Mouse (Mus musculus): ENCODE measurements at regions not wholly inside any gene's neighbourhood (a gene's known extent, or its start where the extent isn't known, plus 50 kb on each side); places are given as distances from the start of the nearest gene placed in this dataset. TPM values are rescaled to one million over a fixed set of nuclear protein-coding genes. Genes with fewer than 3 reads are reported as not detected.

DNA sequence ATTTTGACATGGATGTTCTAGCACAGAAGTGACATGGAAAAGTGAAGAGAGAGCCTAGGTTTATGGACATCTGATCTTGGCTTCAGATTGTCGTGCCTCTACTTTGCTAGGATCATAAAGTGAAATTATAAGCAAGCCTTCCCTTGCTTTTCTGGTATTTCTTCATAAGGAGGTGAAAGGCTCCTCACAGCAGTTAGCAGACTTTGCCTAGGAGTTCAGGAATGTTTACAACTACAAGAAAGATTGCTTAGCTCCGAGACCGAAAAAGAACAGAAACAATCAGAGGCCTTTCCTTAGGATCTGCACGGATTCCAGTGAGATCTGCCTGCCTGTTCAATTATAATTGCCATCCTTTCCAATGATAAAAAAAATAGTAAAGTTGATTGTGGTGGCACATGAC is 67.8 kb upstream of the Marcks start:
- no peaks in the 10 kb centered on the region for H3K4me1 ChIP-seq (ENCODE audit: control insufficient read depth, insufficient read depth, low read length)
- H3K36me3 ChIP-seq (ENCODE audit: control insufficient read depth, insufficient read depth, low read length), result no peaks in the 10 kb centered on the region
- no peaks in the 10 kb centered on the region for H3K27me3 ChIP-seq (ENCODE audit: control insufficient read depth, insufficient read depth, low read length)
- no peak overlapping the region for H3K4me2 ChIP-seq
- H3K9me3 ChIP-seq (ENCODE audit: control insufficient read depth, low read length), result no peaks in the 10 kb centered on the region
- no peak overlapping the region for H3K4me3 ChIP-seq (ENCODE audit: low read depth, low read length)
- DNase-seq (ENCODE audit: low spot score, missing footprints), result peak; percentile 54
- ATAC-seq (ENCODE audit: low FRiP score), result no peak
- WGBS, result 86% methylated on average over 4 of the region's 4 CpGs
- H3K27ac ChIP-seq (ENCODE audit: low read depth, low read length), result no peak overlapping the region
- H3K9ac ChIP-seq (ENCODE audit: low read length), result no peak overlapping the region

DNA sequence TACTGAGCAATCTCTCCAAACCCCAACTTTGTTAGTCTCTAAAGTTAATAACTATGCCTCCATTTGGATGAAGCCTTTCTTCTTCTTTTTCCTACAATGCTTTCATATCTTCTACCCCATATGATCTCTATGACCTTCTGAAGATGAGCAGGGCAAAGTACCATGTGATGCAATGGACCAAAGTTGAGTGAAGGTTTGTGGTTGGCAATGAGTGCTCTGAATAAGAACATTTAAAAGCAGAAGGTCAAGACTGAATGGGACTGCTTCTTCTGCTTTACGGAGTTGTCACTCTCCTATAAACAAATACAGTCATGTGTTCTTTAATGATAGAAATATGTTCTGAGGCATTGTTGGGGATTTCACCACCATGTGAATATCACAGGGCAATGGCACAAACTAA is 65.0 kb upstream of the Marcks start:
- Histone ChIP-seq H3K4me3 (ENCODE audit: low read depth, low read length) (no peak overlapping the region), H3K9ac (ENCODE audit: low read length) (no peak overlapping the region), H3K36me3 (ENCODE audit: control insufficient read depth, insufficient read depth, low read length) (no peaks in the 10 kb centered on the region), H3K9me3 (ENCODE audit: control insufficient read depth, low read length) (no peaks in the 10 kb centered on the region), H3K4me1 (ENCODE audit: control insufficient read depth, insufficient read depth, low read length) (no peaks in the 10 kb centered on the region), H3K27me3 (ENCODE audit: control insufficient read depth, insufficient read depth, low read length) (no peaks in the 10 kb centered on the region), H3K27ac (ENCODE audit: low read depth, low read length) (no peak overlapping the region), H3K4me2 (no peak overlapping the region)
- DNase-seq (ENCODE audit: low spot score, missing footprints), result peak; percentile 12
- ATAC-seq (ENCODE audit: low FRiP score), result no peak
- WGBS, result 95% methylated on average over 1 of the region's 1 CpGs

GRCm38 (mm10) chr10:37194798-37195453 is 56.2 kb upstream of the Marcks start:
- DNase-seq (ENCODE audit: low spot score, missing footprints) (no peak), ATAC-seq (ENCODE audit: low FRiP score) (no peak)
- Histone ChIP-seq H3K36me3 (ENCODE audit: control insufficient read depth, insufficient read depth, low read length) (no peaks in the 10 kb centered on the region), H3K4me3 (ENCODE audit: low read depth, low read length) (no peak overlapping the region), H3K27me3 (ENCODE audit: control insufficient read depth, insufficient read depth, low read length) (no peaks in the 10 kb centered on the region), H3K4me1 (ENCODE audit: control insufficient read depth, insufficient read depth, low read length) (no peaks in the 10 kb centered on the region), H3K4me2 (no peak overlapping the region), H3K9ac (ENCODE audit: low read length) (no peak overlapping the region), H3K9me3 (ENCODE audit: control insufficient read depth, low read length) (no peaks in the 10 kb centered on the region), H3K27ac (ENCODE audit: low read depth, low read length) (no peak overlapping the region)
- 90% methylated on average over 13 of the region's 13 CpGs for WGBS

DNA sequence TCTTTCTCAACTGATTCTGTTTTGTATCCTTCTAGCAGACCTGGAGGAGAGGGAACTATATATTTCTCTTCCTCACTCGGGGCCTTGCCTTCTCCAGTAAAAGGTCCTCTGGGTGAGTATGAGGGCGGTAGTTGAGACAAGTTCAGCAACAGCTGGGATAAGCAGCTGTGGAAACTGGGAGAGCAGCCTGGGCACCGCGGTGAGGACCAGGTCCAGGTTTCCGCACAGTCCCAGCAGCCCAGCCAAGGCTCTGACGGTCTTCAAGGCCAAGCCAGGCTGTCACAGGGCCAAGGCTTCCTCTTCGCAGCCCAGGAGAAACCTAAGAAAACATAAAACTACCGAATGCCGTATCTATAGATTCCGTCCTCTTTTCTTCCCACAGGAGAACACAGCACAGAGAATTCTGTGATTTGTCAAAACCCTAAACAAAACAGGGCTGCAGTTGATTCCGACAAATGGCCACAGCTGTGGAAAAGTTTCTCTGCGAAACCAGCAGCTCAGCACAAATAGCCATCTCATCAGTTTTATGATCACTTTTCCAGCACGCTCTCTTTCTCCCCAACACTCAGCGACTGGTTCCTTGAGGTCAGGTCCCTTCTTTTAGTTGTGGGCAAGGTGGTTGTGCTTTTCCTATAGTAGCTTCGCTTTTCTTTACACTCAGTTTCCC is 55.5 kb upstream of the Marcks start:
- Histone ChIP-seq H3K36me3 (ENCODE audit: control insufficient read depth, insufficient read depth, low read length) (no peaks in the 10 kb centered on the region), H3K27me3 (ENCODE audit: control insufficient read depth, insufficient read depth, low read length) (no peaks in the 10 kb centered on the region), H3K9ac (ENCODE audit: low read length) (no peak overlapping the region), H3K27ac (ENCODE audit: low read depth, low read length) (no peak overlapping the region), H3K4me1 (ENCODE audit: control insufficient read depth, insufficient read depth, low read length) (no peaks in the 10 kb centered on the region), H3K4me3 (ENCODE audit: low read depth, low read length) (no peak overlapping the region), H3K9me3 (ENCODE audit: control insufficient read depth, low read length) (no peaks in the 10 kb centered on the region), H3K4me2 (no peak overlapping the region)
- WGBS, result 90% methylated on average over 15 of the region's 15 CpGs
- no peak for ATAC-seq (ENCODE audit: low FRiP score)
- DNase-seq (ENCODE audit: low spot score, missing footprints), result no peak

DNA sequence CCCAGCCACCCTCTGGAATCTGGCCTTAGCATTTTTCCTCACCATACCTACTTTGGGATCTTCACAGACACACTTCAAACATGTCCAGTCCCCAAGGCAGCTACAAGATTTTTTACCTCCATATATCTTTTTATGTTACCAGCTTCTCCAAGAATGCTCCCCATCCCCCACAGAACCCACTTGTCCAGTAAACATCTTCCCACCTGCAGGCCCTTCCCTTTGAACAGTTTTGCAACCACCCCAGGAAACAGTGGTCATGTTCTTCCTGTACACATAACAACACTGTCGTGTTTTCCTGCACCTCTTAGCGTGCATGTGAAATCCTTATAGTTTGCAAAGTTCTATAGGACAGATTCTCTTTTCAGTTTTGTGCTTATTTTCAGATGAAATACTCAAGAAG is 53.9 kb upstream of the Marcks start:
- ATAC-seq (ENCODE audit: low FRiP score) (no peak), DNase-seq (ENCODE audit: low spot score, missing footprints) (no peak)
- no peak overlapping the region for H3K27ac ChIP-seq (ENCODE audit: low read depth, low read length)
- no peaks in the 10 kb centered on the region for H3K27me3 ChIP-seq (ENCODE audit: control insufficient read depth, insufficient read depth, low read length)
- no peak overlapping the region for H3K9ac ChIP-seq (ENCODE audit: low read length)
- H3K9me3 ChIP-seq (ENCODE audit: control insufficient read depth, low read length), result no peaks in the 10 kb centered on the region
- H3K36me3 ChIP-seq (ENCODE audit: control insufficient read depth, insufficient read depth, low read length), result no peaks in the 10 kb centered on the region
- H3K4me3 ChIP-seq (ENCODE audit: low read depth, low read length), result no peak overlapping the region
- WGBS, result 79% methylated on average over 2 of the region's 2 CpGs
- no peaks in the 10 kb centered on the region for H3K4me1 ChIP-seq (ENCODE audit: control insufficient read depth, insufficient read depth, low read length)
- H3K4me2 ChIP-seq, result no peak overlapping the region

DNA sequence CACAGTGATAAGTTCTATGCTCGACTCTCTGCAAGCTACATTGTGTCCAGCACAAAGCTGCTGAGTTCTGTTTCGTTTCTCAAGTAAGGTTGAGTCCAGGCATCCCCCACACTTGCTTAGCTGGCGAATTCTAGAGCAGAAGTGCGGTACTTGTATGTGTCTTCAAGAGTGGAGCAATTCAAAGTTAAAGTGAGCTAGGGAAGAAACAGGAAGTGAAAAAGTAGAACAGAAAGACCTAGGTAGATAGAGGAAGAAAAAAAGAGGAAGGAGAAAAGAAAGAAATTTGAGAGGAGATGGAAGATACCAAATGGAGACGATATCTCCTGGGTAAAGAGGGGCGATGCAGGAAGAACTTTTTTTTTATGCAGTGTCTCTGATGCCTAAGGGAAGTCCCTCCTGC is 51.4 kb upstream of the Marcks start:
- DNase-seq (ENCODE audit: low spot score, missing footprints), result no peak
- 88% methylated on average over 6 of the region's 6 CpGs for whole genome bisulfite sequencing
- no peak overlapping the region for H3K4me2 ChIP-seq
- no peak overlapping the region for H3K9ac ChIP-seq (ENCODE audit: low read length)
- H3K36me3 ChIP-seq (ENCODE audit: control insufficient read depth, insufficient read depth, low read length), result no peaks in the 10 kb centered on the region
- H3K27me3 ChIP-seq (ENCODE audit: control insufficient read depth, insufficient read depth, low read length), result no peaks in the 10 kb centered on the region
- no peak overlapping the region for H3K27ac ChIP-seq (ENCODE audit: low read depth, low read length)
- no peaks in the 10 kb centered on the region for H3K4me1 ChIP-seq (ENCODE audit: control insufficient read depth, insufficient read depth, low read length)
- H3K4me3 ChIP-seq (ENCODE audit: low read depth, low read length), result no peak overlapping the region
- H3K9me3 ChIP-seq (ENCODE audit: control insufficient read depth, low read length), result no peaks in the 10 kb centered on the region
- no peak for ATAC-seq (ENCODE audit: low FRiP score)

Small RNA genes in the stretch of these regions (microRNA-seq; reads per million reads assigned to microRNA genes)
- gene Gm24710, result not detected
